Mouse (Mus musculus) limb, embryonic 14.5 days (tissue): ENCODE data around the gene Foxs1. TPM values are rescaled to one million over a fixed set of nuclear protein-coding genes. Genes with fewer than 3 reads are reported as not detected.

Source experiments
- ATAC-seq: fragments of 200-750 bp; cut with Nextera tagmentation; 2 replicates; pipeline ENCODE4 v1.8.0; 2017; ENCODE audit warnings: low read depth, moderate number of reproducible peaks, moderate TSS enrichment; ENCODE audit not compliant: low FRiP score
- DNase-seq: peaks from one replicate; pipeline ENCODE4 v3.0.0-alpha.2; 2015; ENCODE audit warnings: low spot score
- H3K27ac ChIP-seq: fragments of 300-500 bp; sonication (generic); replicated peaks from 2 replicates; pipeline ENCODE4 v1.5.1; 2014; ENCODE audit warnings: low read depth, mild to moderate bottlenecking, low read length, moderate library complexity, mixed read lengths
- H3K27me3 ChIP-seq: fragments of 300-500 bp; sonication (generic); 2 replicates; pipeline ENCODE4 v1.6.1; 2014; ENCODE audit warnings: low read length, mixed read lengths; ENCODE audit not compliant: control insufficient read depth, insufficient read depth
- H3K36me3 ChIP-seq: fragments of 300-500 bp; sonication (generic); 2 replicates; pipeline ENCODE4 v1.6.1; 2014; ENCODE audit warnings: mild to moderate bottlenecking, low read length, moderate library complexity, mixed read lengths; ENCODE audit not compliant: control insufficient read depth, insufficient read depth
- H3K4me1 ChIP-seq: fragments of 300-500 bp; sonication (generic); 2 replicates; pipeline ENCODE4 v1.6.1; 2014; ENCODE audit warnings: antibody characterized with exemption, low read length, mixed read lengths; ENCODE audit not compliant: control insufficient read depth, insufficient read depth
- H3K4me2 ChIP-seq: fragments of 300-500 bp; sonication (generic); replicated peaks from 2 replicates; pipeline ENCODE4 v1.6.1; 2014; ENCODE audit warnings: low read depth, mild to moderate bottlenecking, low read length, moderate library complexity; ENCODE audit not compliant: severe bottlenecking
- H3K4me3 ChIP-seq: fragments of 300-500 bp; sonication (generic); replicated peaks from 2 replicates; pipeline ENCODE4 v1.5.1; 2014; ENCODE audit warnings: low read length
- H3K9ac ChIP-seq: fragments of 300-500 bp; sonication (generic); 2 replicates; pipeline ENCODE4 v1.6.1; 2014; ENCODE audit warnings: mild to moderate bottlenecking, low read depth, low read length, moderate library complexity; ENCODE audit not compliant: severe bottlenecking
- H3K9me3 ChIP-seq: fragments of 300-500 bp; sonication (generic); 2 replicates; pipeline ENCODE4 v1.6.1; 2016; ENCODE audit warnings: low read length; ENCODE audit not compliant: control insufficient read depth
- POLR2A ChIP-seq: fragments of 200-500 bp; IDR thresholded peaks from 2 replicates; pipeline ENCODE4 v1.8.0; 2012; ENCODE audit warnings: inconsistent platforms, mild to moderate bottlenecking, moderate library complexity, borderline replicate concordance; ENCODE audit not compliant: insufficient read depth, insufficient read length; ENCODE audit errors: extremely low read depth
- WGBS: fragments of 180-500 bp; shearing (Covaris S2); extraction: QIAGEN DNeasy Blood & Tissue Kit; methylation state at CpG from one replicate; pipeline ENCODE4 v1.1.7; 2014; 5-methylcytosine and 5-hydroxymethylcytosine counted together
- polyA plus RNA-seq, 2 experiments: library from polyadenylated mRNA; depleted of rRNA in 1 of 2; stranded (reverse) in 1 of 2; unstranded in 1 of 2; fragments of >200 nt; fragmentation: Nextera tagmentation in 1 of 2; extraction: Ambion mirVana in 1 of 2; gene quantifications; 2 replicates each; pipeline versions ENCODE4 v1.2.1 to v1.2.3; 2012 to 2014

Gene Foxs1
- polyA plus RNA-seq, 2 experiments = 2.2 to 2.9 TPM

DNA sequence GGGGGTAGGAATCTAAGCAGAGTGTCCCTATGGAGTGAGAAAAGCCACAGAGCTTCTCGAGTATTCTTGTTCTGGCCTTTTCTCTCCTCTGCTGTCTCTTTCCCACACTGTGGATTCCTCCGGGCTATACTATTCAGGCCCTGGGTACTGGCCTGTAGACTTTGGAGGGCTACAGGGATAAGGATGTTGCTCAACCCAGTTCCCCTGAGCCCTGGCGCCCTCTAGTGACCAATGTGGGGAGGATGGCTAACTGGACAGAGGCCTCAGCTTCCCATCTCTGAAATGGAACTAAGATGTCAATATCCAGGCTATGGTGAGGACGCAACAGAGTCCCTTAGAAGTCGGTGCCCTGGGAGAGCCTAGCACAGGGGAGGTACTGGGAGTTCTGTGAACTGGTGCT is 606 bp upstream of the Foxs1 start:
- no peaks in the 10 kb centered on the region for H3K36me3 ChIP-seq
- TF ChIP-seq POLR2A = no peak
- no peaks in the 10 kb centered on the region for H3K9me3 ChIP-seq
- no peaks in the 10 kb centered on the region for H3K27me3 ChIP-seq
- ATAC-seq (no peak), DNase-seq (no peak)
- H3K27ac ChIP-seq = no peak overlapping the region
- H3K4me2 ChIP-seq = no peak overlapping the region
- no peaks in the 10 kb centered on the region; the same call in 1 of the 2 replicates for H3K4me1 ChIP-seq
- no peak overlapping the region for H3K4me3 ChIP-seq
- H3K9ac ChIP-seq = no peak overlapping the region
- WGBS = 30% methylated on average over 5 of the region's 5 CpGs

DNA sequence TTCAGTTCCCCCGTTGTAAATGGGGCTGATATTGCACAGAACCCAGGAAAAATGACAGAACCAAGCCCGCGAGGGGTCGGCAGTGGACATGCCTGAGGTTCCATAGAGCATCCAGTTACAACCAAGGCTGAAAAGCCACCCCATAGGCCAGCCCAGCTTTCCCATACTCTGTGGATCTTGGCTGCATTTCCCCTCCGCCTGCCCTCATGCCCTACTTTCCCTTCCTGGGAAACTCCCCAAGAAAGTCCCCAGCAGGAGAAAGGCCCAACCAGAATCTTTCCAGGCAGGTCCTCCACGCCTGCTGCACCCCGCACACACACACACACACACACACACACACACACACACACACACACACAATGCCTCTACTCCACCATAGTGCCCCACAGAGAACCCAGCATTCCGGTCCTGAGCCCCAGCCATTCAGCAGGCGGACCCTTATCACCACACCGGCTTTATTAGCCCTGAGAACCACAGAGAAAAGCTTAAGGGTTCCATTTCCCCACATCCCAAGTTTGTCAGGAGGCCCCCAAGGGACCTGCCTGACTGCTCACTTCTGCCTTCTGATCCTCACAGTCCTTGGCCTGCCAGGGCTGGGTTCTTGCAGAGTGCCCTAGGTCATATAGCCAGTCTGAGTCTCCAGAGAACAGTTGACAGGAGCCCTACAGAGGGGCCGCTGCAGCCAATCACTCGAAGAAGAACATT is 1.4 kb downstream of the Foxs1 start:
- H3K27me3 ChIP-seq = no peaks in the 10 kb centered on the region
- no peaks in the 10 kb centered on the region for H3K9me3 ChIP-seq
- no peak for TF ChIP-seq POLR2A
- no peak overlapping the region for H3K27ac ChIP-seq
- DNase-seq (no peak), ATAC-seq (no peak)
- no peak overlapping the region for H3K4me2 ChIP-seq
- no peak overlapping the region for H3K4me3 ChIP-seq
- no peaks in the 10 kb centered on the region for H3K36me3 ChIP-seq
- no peaks in the 10 kb centered on the region; the same call in 1 of the 2 replicates for H3K4me1 ChIP-seq
- WGBS = 70% methylated on average over 12 of the region's 12 CpGs
- no peak overlapping the region for H3K9ac ChIP-seq

DNA sequence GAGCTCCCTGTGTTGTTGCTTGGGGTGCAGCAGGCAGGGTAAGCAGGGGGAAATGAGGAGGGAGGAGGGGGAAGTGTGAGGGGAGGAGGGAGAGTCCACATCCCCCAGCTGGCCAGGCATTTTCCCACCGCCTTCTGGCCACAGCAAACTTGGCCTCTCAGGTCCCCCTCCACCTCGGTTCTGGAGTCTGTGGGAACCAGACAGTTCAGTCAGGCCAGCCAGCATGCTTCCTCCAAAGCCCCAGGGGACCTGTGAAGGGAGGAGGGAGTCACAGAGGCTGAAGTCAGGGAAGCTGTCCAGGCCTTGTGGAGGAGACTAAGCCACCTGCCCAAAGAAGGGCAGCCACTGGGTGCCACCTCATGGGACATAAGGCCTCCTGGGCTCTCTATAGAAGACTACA is 2.7 kb downstream of the Foxs1 start:
- H3K36me3 ChIP-seq = no peaks in the 10 kb centered on the region
- no peak for ATAC-seq
- H3K4me3 ChIP-seq = no peak overlapping the region
- no peak for DNase-seq
- no peaks in the 10 kb centered on the region for H3K27me3 ChIP-seq
- H3K27ac ChIP-seq = no peak overlapping the region
- no peaks in the 10 kb centered on the region for H3K9me3 ChIP-seq
- no peak for TF ChIP-seq POLR2A
- 42% methylated on average over 2 of the region's 2 CpGs for WGBS
- H3K9ac ChIP-seq = no peak overlapping the region
- H3K4me1 ChIP-seq = peaks cover 8% of the 10 kb centered on the region
- no peak overlapping the region for H3K4me2 ChIP-seq

DNA sequence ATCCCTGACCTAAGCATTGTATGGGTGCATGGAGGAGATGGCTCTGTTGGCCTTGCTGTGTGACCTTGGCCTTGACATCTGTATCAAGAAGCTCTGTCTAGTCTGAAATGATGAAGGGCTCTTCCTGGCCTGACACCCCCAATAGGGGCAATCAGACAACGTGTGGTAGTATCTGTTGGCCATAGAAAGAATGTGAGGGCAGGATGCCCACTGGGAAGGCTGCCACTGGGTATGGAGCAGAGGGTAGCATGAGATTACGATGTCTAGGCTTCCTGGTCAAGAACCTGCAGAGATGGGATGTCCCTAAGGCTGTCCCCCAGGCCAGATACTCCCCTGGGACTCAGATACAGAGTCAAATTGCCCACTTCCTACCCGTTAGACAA is 4.0 kb downstream of the Foxs1 start:
- no peak for ATAC-seq
- Histone ChIP-seq H3K9ac (no peak overlapping the region), H3K9me3 (no peaks in the 10 kb centered on the region), H3K4me3 (no peak overlapping the region), H3K27ac (no peak overlapping the region), H3K36me3 (no peaks in the 10 kb centered on the region), H3K4me2 (no peak overlapping the region), H3K4me1 (peaks cover 9% of the 10 kb centered on the region), H3K27me3 (no peaks in the 10 kb centered on the region)
- no peak for DNase-seq
- 74% methylated on average over 3 of the region's 3 CpGs for WGBS
- TF ChIP-seq POLR2A = no peak

DNA sequence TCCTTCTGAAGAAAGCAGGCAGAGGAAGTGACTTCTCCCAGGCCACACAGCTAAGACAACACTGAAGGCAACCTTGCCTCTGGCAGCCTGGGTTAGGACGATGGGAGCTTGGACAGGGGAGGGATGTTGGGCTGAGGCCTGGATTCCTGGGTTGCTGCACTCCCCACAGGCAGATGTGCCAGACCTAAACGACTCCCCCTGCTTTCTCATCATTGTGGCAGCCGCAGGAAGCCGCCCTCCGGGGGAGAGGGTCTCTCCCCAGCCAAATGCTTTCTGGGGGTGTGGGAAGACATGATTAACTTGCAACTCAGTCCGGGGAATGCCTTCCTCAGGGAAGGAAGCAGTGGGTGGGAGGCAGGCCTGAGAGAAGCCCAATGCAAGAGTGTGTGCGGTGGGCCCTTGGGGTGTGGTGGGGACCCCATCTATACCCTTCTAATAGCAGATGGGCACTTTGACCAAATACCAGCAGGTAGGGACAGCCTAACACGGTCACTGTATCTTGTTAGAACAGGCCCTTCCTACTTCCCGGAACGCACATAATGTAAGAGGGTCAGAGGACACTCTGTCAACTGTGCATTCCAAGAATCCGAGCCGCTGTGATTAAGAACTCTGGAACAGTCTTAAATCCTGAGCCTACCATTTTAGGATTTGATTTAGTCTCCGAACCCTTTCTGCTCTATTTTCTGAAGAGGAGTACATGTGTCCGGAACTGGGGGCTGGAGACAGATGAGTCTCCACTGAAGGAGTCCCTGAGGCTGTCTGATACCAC is 4.6 kb downstream of the Foxs1 start:
- H3K4me1 ChIP-seq = peaks cover 9% of the 10 kb centered on the region
- no peaks in the 10 kb centered on the region for H3K27me3 ChIP-seq
- no peak for ATAC-seq
- no peaks in the 10 kb centered on the region for H3K36me3 ChIP-seq
- WGBS = 50% methylated on average over 14 of the region's 14 CpGs
- no peak for TF ChIP-seq POLR2A
- H3K9me3 ChIP-seq = no peaks in the 10 kb centered on the region
- no peak overlapping the region for H3K9ac ChIP-seq
- no peak overlapping the region for H3K4me3 ChIP-seq
- no peak overlapping the region for H3K27ac ChIP-seq
- H3K4me2 ChIP-seq = no peak overlapping the region
- no peak for DNase-seq
